Mouse (Mus musculus) adipocyte (in vitro differentiated cells): ENCODE data around the gene Ppfibp1.

Experiments
- DNase-seq: peaks from one replicate; pipeline ENCODE4 v3.0.0-alpha.2; 2016; ENCODE audit warnings: low spot score

Ppfibp1 gene

GRCm38 (mm10) chr6:146881896-146882770, 6.2 kb upstream of the Ppfibp1 start:
- DNase-seq: no peak

GRCm38 (mm10) chr6:146883426-146883825, 4.9 kb upstream of the Ppfibp1 start:
- DNase-seq: no peak

- peak; percentile 68 for DNase-seq
Measured at GRCm38 (mm10) chr6:146884171-146884570, 4.1 kb upstream of the Ppfibp1 start.

- DNase-seq: peak; percentile 58
Measured at GRCm38 (mm10) chr6:146884851-146885250, 3.4 kb upstream of the Ppfibp1 start.

- DNase-seq: peak; percentile 56
Measured at GRCm38 (mm10) chr6:146888660-146889490, 588 bp downstream of the Ppfibp1 start.

GRCm38 (mm10) chr6:146890215-146890614, 1.9 kb downstream of the Ppfibp1 start:
- peak; percentile 57 for DNase-seq

- DNase-seq: peak; percentile 66
Measured at GRCm38 (mm10) chr6:146890633-146891032, 2.3 kb downstream of the Ppfibp1 start.

- no peak for DNase-seq
Measured at GRCm38 (mm10) chr6:146893890-146894289, 5.6 kb downstream of the Ppfibp1 start.

GRCm38 (mm10) chr6:146898709-146899108, 10.4 kb downstream of the Ppfibp1 start:
- DNase-seq: no peak

- DNase-seq: peak; percentile 64
Measured at GRCm38 (mm10) chr6:146899647-146900046, 11.4 kb downstream of the Ppfibp1 start.

GRCm38 (mm10) chr6:146901929-146902328, 13.6 kb downstream of the Ppfibp1 start:
- DNase-seq: no peak

- peak; percentile 61 for DNase-seq
Measured at GRCm38 (mm10) chr6:146903632-146904031, 15.3 kb downstream of the Ppfibp1 start.

- DNase-seq: no peak
Measured at GRCm38 (mm10) chr6:146904707-146905106, 16.4 kb downstream of the Ppfibp1 start.

- no peak for DNase-seq
Measured at GRCm38 (mm10) chr6:146906000-146906786, 17.9 kb downstream of the Ppfibp1 start.

GRCm38 (mm10) chr6:146907061-146907794, 18.9 kb downstream of the Ppfibp1 start:
- DNase-seq: peak; percentile 76

- DNase-seq: no peak
Measured at GRCm38 (mm10) chr6:146907795-146908190, 19.5 kb downstream of the Ppfibp1 start.

- peak; percentile 48 for DNase-seq
Measured at GRCm38 (mm10) chr6:146908801-146909200, 20.5 kb downstream of the Ppfibp1 start.

GRCm38 (mm10) chr6:146909725-146910489, 21.6 kb downstream of the Ppfibp1 start:
- no peak for DNase-seq

- DNase-seq: no peak
Measured at GRCm38 (mm10) chr6:146910801-146911200, 22.5 kb downstream of the Ppfibp1 start.

GRCm38 (mm10) chr6:146912835-146913488, 24.7 kb downstream of the Ppfibp1 start:
- DNase-seq: peak; percentile 51
